Mouse (Mus musculus): Measurements from ENCODE around the gene 1700021F07Rik. TPM values are rescaled to one million over a fixed set of nuclear protein-coding genes. Genes with fewer than 3 reads are reported as not detected.

1700021F07Rik gene
- polyA plus RNA-seq (2014; fragmentation: Nextera tagmentation; extraction: Ambion mirVana) = not detected in 2 replicates

DNA sequence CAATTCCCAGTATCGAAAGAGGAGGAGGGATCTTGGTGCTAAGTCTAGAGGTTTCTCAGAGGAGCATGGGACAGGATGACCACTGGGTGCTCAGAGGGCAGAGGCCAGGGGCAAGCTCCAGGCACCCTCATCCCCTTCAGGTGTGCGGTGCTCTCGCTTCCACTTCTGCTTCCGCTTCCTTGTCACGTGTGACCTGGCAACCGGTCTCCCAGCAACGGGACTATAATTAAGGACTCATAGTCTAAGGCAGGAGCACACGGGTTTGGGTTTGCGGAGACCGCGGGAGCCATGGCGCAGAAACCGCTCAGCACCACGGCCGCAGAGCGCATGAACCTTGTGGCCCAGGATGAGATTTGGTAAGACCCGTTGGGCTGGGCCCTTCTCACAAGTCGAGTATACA lies at the start of gene 1700021F07Rik:
Gene 1700021F07Rik (plus strand): TSS at position 211 of the 400 bp plus-strand sequence.
- no peak for ATAC-seq (ENCODE audit: low FRiP score, low TSS enrichment)
- no peak for DNase-seq
- Histone ChIP-seq H3K4me2 (ENCODE audit: low read length) (no peak within 1 kb of the TSS), H3K4me1 (ENCODE audit: control insufficient read depth, insufficient read depth, low read length) (no peaks in the 10 kb centered on the region), H3K9me3 (ENCODE audit: control insufficient read depth, low read length) (no peaks in the 10 kb centered on the region), H3K9ac (replicated peaks; ENCODE audit: low read length) (no peak within 1 kb of the TSS), H3K27ac (replicated peaks; ENCODE audit: low read depth, low read length) (no peak within 1 kb of the TSS), H3K27me3 (ENCODE audit: control insufficient read depth, insufficient read depth, low read length) (no peaks in the 10 kb centered on the region), H3K36me3 (ENCODE audit: control insufficient read depth, insufficient read depth, low read length) (no peaks in the 10 kb centered on the region), H3K4me3 (replicated peaks; ENCODE audit: low read depth, low read length) (no peak within 1 kb of the TSS)
- WGBS = 92% methylated on average over 18 of the region's 18 CpGs

DNA sequence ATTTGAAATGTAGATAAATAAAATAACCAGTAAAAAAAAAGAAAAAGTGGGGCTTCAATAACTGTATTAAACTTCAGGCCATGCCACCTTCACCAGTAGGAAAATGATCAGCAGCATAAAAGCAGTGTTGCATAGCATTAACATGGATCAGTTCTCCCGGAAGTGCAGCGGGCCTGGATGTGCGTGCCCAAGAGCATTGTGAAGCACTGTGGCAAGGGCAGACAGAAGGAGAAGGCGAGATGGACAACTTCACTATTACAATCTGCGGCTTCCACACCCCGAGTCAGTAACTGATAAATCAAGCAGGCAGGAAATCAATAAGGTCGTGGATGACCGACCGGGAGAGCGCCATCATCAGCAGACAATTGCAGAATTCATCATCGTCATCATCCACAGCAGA lies 49.2 kb upstream of the 1700021F07Rik start:
- H3K36me3 ChIP-seq (ENCODE audit: control insufficient read depth, insufficient read depth, low read length) = no peaks in the 10 kb centered on the region
- no peak overlapping the region for H3K9ac ChIP-seq (replicated peaks; ENCODE audit: low read length)
- H3K27ac ChIP-seq (replicated peaks; ENCODE audit: low read depth, low read length) = no peak overlapping the region
- ATAC-seq (ENCODE audit: low FRiP score, low TSS enrichment) (no peak), DNase-seq (peak; percentile 15)
- H3K4me1 ChIP-seq (ENCODE audit: control insufficient read depth, insufficient read depth, low read length) = no peaks in the 10 kb centered on the region
- H3K27me3 ChIP-seq (ENCODE audit: control insufficient read depth, insufficient read depth, low read length) = no peaks in the 10 kb centered on the region
- H3K4me3 ChIP-seq (replicated peaks; ENCODE audit: low read depth, low read length) = no peak overlapping the region
- WGBS = 48% methylated on average over 11 of the region's 11 CpGs
- H3K9me3 ChIP-seq (ENCODE audit: control insufficient read depth, low read length) = no peaks in the 10 kb centered on the region
- no peak overlapping the region for H3K4me2 ChIP-seq (ENCODE audit: low read length)

DNA sequence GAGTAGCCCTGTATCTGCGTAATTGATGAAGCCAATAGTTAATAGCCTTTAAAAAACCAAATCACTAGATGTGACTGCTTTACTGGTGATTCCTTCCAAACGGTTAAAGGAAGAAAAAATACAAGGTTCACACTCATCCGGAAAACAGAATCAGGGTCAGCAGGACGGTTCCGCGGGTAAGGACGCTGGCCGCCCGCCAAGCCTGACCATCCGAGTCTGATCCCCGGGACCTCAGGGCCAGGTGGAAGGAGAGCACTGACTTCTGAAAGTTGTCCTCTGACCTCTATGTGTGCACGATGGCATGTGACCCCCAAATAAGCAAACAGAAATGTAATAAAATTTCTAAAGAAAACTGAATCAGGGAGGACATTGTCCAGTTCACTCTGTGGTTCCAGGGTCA lies 43.3 kb upstream of the 1700021F07Rik start:
- 95% methylated on average over 12 of the region's 12 CpGs for WGBS
- H3K9ac ChIP-seq (replicated peaks; ENCODE audit: low read length) = no peak overlapping the region
- H3K9me3 ChIP-seq (ENCODE audit: control insufficient read depth, low read length) = no peaks in the 10 kb centered on the region
- no peaks in the 10 kb centered on the region for H3K27me3 ChIP-seq (ENCODE audit: control insufficient read depth, insufficient read depth, low read length)
- no peak overlapping the region for H3K27ac ChIP-seq (replicated peaks; ENCODE audit: low read depth, low read length)
- H3K4me1 ChIP-seq (ENCODE audit: control insufficient read depth, insufficient read depth, low read length) = no peaks in the 10 kb centered on the region
- H3K4me2 ChIP-seq (ENCODE audit: low read length) = no peak overlapping the region
- DNase-seq (no peak), ATAC-seq (ENCODE audit: low FRiP score, low TSS enrichment) (no peak)
- no peak overlapping the region for H3K4me3 ChIP-seq (replicated peaks; ENCODE audit: low read depth, low read length)
- no peaks in the 10 kb centered on the region for H3K36me3 ChIP-seq (ENCODE audit: control insufficient read depth, insufficient read depth, low read length)

DNA sequence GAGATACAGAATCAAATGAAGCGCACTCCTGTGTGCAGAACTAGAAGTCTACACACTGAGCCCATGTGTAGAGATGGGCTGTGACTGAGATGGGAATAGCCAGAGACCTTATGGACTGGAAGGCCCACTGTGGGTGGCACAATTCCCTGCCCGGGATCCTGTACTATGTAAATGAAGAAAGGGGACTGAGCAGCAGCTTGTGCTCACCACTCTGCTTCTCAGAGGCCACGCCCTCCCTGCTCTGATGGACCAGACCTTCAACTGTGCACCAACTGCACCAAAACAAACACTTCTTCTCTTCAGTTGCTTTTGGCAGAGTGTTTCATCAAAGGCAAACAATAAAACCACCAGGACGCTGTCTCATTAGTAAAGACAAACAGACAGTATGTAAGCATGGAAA lies 37.9 kb upstream of the 1700021F07Rik start:
- DNase-seq (no peak), ATAC-seq (ENCODE audit: low FRiP score, low TSS enrichment) (no peak)

DNA sequence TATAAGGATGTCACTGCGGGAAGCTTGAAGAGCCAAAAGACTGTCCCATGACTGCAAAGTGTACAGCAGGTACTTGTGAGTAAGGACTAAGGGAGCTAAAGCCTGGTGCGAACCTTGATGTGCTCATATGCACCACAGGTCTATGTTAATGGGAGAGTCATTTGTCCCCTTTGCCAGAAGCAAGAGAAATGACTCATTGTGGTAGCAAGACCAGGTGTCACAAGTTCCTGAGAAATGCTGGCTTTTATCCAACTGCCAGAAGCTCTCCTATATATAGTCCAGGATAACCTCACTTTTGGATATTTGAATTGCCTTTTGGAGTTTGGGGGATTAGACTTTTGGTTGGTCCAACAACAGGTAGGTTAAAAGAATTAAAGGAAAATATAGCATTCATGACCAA lies 22.8 kb upstream of the 1700021F07Rik start:
- WGBS = 96% methylated on average over 2 of the region's 2 CpGs
- DNase-seq = no peak
- no peak overlapping the region for H3K27ac ChIP-seq (replicated peaks; ENCODE audit: low read depth, low read length)
- no peak overlapping the region for H3K9ac ChIP-seq (replicated peaks; ENCODE audit: low read length)
- no peak overlapping the region for H3K4me3 ChIP-seq (replicated peaks; ENCODE audit: low read depth, low read length)
- no peaks in the 10 kb centered on the region for H3K27me3 ChIP-seq (ENCODE audit: control insufficient read depth, insufficient read depth, low read length)
- no peak overlapping the region for H3K4me2 ChIP-seq (ENCODE audit: low read length)
- H3K4me1 ChIP-seq (ENCODE audit: control insufficient read depth, insufficient read depth, low read length) = no peaks in the 10 kb centered on the region
- ATAC-seq (ENCODE audit: low FRiP score, low TSS enrichment) = no peak
- H3K36me3 ChIP-seq (ENCODE audit: control insufficient read depth, insufficient read depth, low read length) = no peaks in the 10 kb centered on the region
- no peaks in the 10 kb centered on the region for H3K9me3 ChIP-seq (ENCODE audit: control insufficient read depth, low read length)

More for the DNA sequence above, 37.9 kb upstream of the 1700021F07Rik start:
- H3K9me3 ChIP-seq (ENCODE audit: control insufficient read depth, low read length) = no peaks in the 10 kb centered on the region
- H3K9ac ChIP-seq (replicated peaks; ENCODE audit: low read length) = no peak overlapping the region
- H3K4me2 ChIP-seq (ENCODE audit: low read length) = no peak overlapping the region
- no peak overlapping the region for H3K4me3 ChIP-seq (replicated peaks; ENCODE audit: low read depth, low read length)
- no peaks in the 10 kb centered on the region for H3K4me1 ChIP-seq (ENCODE audit: control insufficient read depth, insufficient read depth, low read length)
- no peaks in the 10 kb centered on the region for H3K27me3 ChIP-seq (ENCODE audit: control insufficient read depth, insufficient read depth, low read length)
- H3K36me3 ChIP-seq (ENCODE audit: control insufficient read depth, insufficient read depth, low read length) = no peaks in the 10 kb centered on the region
- WGBS = 91% methylated on average over 4 of the region's 4 CpGs
- no peak overlapping the region for H3K27ac ChIP-seq (replicated peaks; ENCODE audit: low read depth, low read length)

DNA sequence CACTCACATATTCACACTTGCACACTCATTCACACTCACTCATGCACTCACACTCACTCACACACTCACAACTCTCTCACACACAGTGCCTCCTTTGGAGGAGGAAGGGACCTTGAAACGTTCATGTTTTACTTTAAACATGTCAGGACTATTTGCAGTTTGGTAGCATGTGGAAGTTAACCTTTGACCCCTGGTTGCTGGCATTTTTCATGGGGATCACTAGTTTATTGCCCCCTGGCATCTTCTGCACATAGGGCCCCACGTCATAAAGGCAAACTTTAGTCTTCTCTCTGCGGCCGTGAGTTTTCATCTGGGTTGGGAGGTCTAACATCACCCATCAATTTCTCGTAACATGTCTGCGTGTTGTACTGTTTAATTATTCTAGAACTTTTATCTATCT lies 8.4 kb upstream of the 1700021F07Rik start:
- ATAC-seq (ENCODE audit: low FRiP score, low TSS enrichment) = no peak
- H3K27me3 ChIP-seq (ENCODE audit: control insufficient read depth, insufficient read depth, low read length) = no peaks in the 10 kb centered on the region
- no peak for DNase-seq
- H3K4me1 ChIP-seq (ENCODE audit: control insufficient read depth, insufficient read depth, low read length) = no peaks in the 10 kb centered on the region
- H3K4me3 ChIP-seq (replicated peaks; ENCODE audit: low read depth, low read length) = no peak overlapping the region
- H3K4me2 ChIP-seq (ENCODE audit: low read length) = no peak overlapping the region
- H3K9ac ChIP-seq (replicated peaks; ENCODE audit: low read length) = no peak overlapping the region
- 91% methylated on average over 6 of the region's 6 CpGs for WGBS
- no peaks in the 10 kb centered on the region for H3K9me3 ChIP-seq (ENCODE audit: control insufficient read depth, low read length)
- no peaks in the 10 kb centered on the region for H3K36me3 ChIP-seq (ENCODE audit: control insufficient read depth, insufficient read depth, low read length)
- H3K27ac ChIP-seq (replicated peaks; ENCODE audit: low read depth, low read length) = no peak overlapping the region

DNA sequence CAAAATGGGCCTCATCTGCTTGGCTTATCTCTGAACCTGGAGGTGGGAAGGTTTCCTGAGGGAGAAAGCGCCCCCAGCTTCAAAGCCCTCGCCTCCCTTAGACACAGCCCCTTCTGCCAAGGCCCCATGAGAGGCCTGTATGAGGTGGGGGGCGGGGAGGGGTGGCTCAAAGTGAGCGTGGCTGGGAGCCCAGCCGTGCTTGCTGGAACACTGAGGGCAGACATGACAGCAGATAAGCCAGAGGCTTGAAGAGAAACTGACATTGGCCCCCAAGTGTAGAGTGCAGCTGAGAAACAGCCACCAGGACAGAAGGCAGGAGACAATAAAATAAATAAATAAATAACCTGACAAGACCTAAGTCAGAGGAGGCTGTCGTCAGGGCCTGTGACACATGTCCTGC lies 7.2 kb upstream of the 1700021F07Rik start:
- no peaks in the 10 kb centered on the region for H3K36me3 ChIP-seq (ENCODE audit: control insufficient read depth, insufficient read depth, low read length)
- no peak overlapping the region for H3K9ac ChIP-seq (replicated peaks; ENCODE audit: low read length)
- no peak for ATAC-seq (ENCODE audit: low FRiP score, low TSS enrichment)
- no peaks in the 10 kb centered on the region for H3K9me3 ChIP-seq (ENCODE audit: control insufficient read depth, low read length)
- DNase-seq = no peak
- H3K4me2 ChIP-seq (ENCODE audit: low read length) = no peak overlapping the region
- no peak overlapping the region for H3K27ac ChIP-seq (replicated peaks; ENCODE audit: low read depth, low read length)
- 59% methylated on average over 6 of the region's 6 CpGs for WGBS
- H3K4me3 ChIP-seq (replicated peaks; ENCODE audit: low read depth, low read length) = no peak overlapping the region
- H3K27me3 ChIP-seq (ENCODE audit: control insufficient read depth, insufficient read depth, low read length) = no peaks in the 10 kb centered on the region
- no peaks in the 10 kb centered on the region for H3K4me1 ChIP-seq (ENCODE audit: control insufficient read depth, insufficient read depth, low read length)

DNA sequence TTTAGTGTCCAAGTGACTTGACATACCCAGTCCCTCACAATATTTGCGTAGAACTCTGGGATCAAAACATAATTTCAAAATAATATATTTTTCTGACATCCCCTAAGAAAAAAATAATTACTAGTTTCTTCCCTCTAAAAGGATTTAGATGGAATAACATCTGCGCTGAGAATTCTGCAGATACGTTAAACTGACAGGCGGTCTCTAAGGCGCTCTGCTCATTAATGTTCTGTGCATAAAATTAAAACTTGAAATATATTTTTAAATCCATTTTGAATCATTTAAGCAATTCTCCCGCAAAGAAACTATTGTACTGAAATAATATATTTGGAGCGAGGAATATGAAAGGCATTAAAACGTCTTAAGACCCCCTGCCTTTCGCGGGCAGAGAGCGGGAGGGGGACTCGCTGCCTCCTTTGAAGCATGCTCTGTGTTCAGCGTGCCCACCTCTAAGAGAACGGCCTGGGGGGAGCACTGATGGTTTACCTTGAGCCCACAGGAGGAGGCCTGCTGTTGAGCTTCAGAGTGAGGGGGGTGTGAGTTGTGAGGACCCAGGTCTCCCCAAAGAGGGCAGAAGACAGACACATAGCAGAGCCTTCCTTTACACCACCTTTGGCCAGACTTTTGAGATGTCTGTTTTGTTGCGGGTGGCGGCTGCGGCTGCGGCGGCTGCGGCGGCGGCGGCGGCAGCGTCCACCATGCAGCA lies 6.1 kb upstream of the 1700021F07Rik start:
- Histone ChIP-seq H3K9ac (replicated peaks; ENCODE audit: low read length) (no peak overlapping the region), H3K9me3 (ENCODE audit: control insufficient read depth, low read length) (no peaks in the 10 kb centered on the region), H3K27me3 (ENCODE audit: control insufficient read depth, insufficient read depth, low read length) (no peaks in the 10 kb centered on the region), H3K27ac (replicated peaks; ENCODE audit: low read depth, low read length) (no peak overlapping the region), H3K36me3 (ENCODE audit: control insufficient read depth, insufficient read depth, low read length) (no peaks in the 10 kb centered on the region), H3K4me1 (ENCODE audit: control insufficient read depth, insufficient read depth, low read length) (no peaks in the 10 kb centered on the region), H3K4me3 (replicated peaks; ENCODE audit: low read depth, low read length) (no peak overlapping the region), H3K4me2 (ENCODE audit: low read length) (no peak overlapping the region)
- 75% methylated on average over 25 of the region's 25 CpGs for WGBS
- ATAC-seq (ENCODE audit: low FRiP score, low TSS enrichment) = no peak
- peak; percentile 24 for DNase-seq

DNA sequence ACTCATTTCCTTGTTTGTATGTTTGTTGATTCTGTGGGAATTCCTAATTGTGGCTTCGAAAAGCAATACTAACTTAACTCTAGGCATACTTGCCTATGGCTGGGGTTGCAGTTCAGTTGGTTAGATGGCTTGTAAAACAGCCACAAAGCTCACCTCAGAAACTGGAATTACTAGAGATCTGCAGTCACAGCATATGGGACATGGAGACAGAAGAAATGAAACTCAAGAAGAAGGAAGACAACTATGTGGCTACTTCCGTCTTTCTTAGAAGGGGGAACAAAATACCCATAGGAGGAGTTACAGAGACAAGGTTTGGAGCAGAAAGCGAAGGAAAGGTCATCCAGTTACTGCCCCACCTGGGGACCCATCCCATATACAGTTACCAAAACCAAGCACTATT lies 6.1 kb downstream of the 1700021F07Rik start:
- no peak overlapping the region for H3K9ac ChIP-seq (replicated peaks; ENCODE audit: low read length)
- no peaks in the 10 kb centered on the region for H3K27me3 ChIP-seq (ENCODE audit: control insufficient read depth, insufficient read depth, low read length)
- ATAC-seq (ENCODE audit: low FRiP score, low TSS enrichment) (no peak), DNase-seq (no peak)
- no peak overlapping the region for H3K4me3 ChIP-seq (replicated peaks; ENCODE audit: low read depth, low read length)
- H3K36me3 ChIP-seq (ENCODE audit: control insufficient read depth, insufficient read depth, low read length) = no peaks in the 10 kb centered on the region
- WGBS = 92% methylated on average over 3 of the region's 3 CpGs
- H3K4me2 ChIP-seq (ENCODE audit: low read length) = no peak overlapping the region
- no peaks in the 10 kb centered on the region for H3K4me1 ChIP-seq (ENCODE audit: control insufficient read depth, insufficient read depth, low read length)
- H3K27ac ChIP-seq (replicated peaks; ENCODE audit: low read depth, low read length) = no peak overlapping the region
- no peaks in the 10 kb centered on the region for H3K9me3 ChIP-seq (ENCODE audit: control insufficient read depth, low read length)
